9 mouse cellular contexts compared by ENCODE assay signal in the genomic region with DNA sequence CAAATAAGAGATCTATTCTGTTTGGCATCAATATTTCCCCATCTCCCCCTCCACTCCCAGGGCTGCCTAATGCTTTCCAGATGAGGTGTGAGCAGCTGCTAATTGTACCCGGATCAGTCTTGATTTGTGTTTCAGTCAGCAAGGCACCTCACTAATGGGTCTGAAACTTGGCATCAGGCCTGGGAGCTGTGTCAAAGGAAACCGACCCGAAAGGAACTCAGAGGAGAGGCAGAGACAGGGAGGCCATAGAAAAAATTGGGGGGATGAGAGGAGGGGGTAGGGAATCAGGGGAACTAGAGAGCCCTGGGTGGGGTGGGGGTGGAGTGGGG. TPM values are rescaled to one million over a fixed set of nuclear protein-coding genes. Genes with fewer than 3 reads are reported as not detected.
DNase-seq lines count a peak whose midpoint lies in the region; ATAC-seq and TF ChIP-seq lines count a peak whose summit lies in the region.
"Had no signal": no experiment of that assay in that cellular context is flagged by ENCODE, and none has a peak within 500 bp of the region (broad histone marks: within the 10 kb centered on the region; RNA-seq: fewer than 3 reads in every experiment).

No protein-coding gene starts in this region.

- no peak for ATAC-seq in cerebellum, adult (ENCODE audit: insufficient number of reproducible peaks, low FRiP score, low TSS enrichment)
- ATAC-seq in embryonic facial prominence, embryonic 11.5 days (replicated peaks; ENCODE audit: insufficient number of reproducible peaks, low FRiP score, low TSS enrichment, low read depth) = peak; percentile 82
- ATAC-seq in liver, postnatal 0 days = no peak
- ATAC-seq in liver, embryonic 11.5 days (replicated peaks; ENCODE audit: low FRiP score) = no peak

- peak overlapping the region; percentile 74 for H3K27ac ChIP-seq in embryonic facial prominence, embryonic 11.5 days (replicated peaks; ENCODE audit: low read depth, low read length)
- H3K27ac ChIP-seq in hindbrain, embryonic 10.5 days = peak overlapping the region; percentile 69; the same call in 1 of the 2 replicates
- no peak overlapping the region for H3K27ac ChIP-seq in liver, postnatal 0 days (ENCODE audit: low read depth)
- H3K27ac ChIP-seq in liver, embryonic 11.5 days (ENCODE audit: low read depth, low read length) = no peak overlapping the region
- H3K27ac ChIP-seq: liver, embryonic 14.5 days had no signal

- H3K9me3 ChIP-seq in embryonic facial prominence, embryonic 11.5 days (replicated peaks; ENCODE audit: control insufficient read depth, low read length) = no peaks in the 10 kb centered on the region
- no peaks in the 10 kb centered on the region for H3K9me3 ChIP-seq in hindbrain, embryonic 10.5 days
- H3K9me3 ChIP-seq in liver, postnatal 0 days (ENCODE audit: low read length) = no peaks in the 10 kb centered on the region
- H3K9me3 ChIP-seq in liver, embryonic 11.5 days (ENCODE audit: control insufficient read depth, low read length) = no peaks in the 10 kb centered on the region

- no peak for TF ChIP-seq CTCF in liver, postnatal 0 days (IDR thresholded peaks at IDR 0.05; ENCODE audit: low read depth)

- H3K4me3 ChIP-seq in embryonic facial prominence, embryonic 11.5 days (ENCODE audit: low read depth, low read length) = no peak overlapping the region
- no peak overlapping the region for H3K4me3 ChIP-seq in hindbrain, embryonic 10.5 days
- H3K4me3 ChIP-seq in liver, postnatal 0 days (ENCODE audit: low read depth, low read length) = no peak overlapping the region
- no peak overlapping the region for H3K4me3 ChIP-seq in liver, embryonic 11.5 days (ENCODE audit: low read depth, low read length)

- DNase-seq in cerebellum, adult 8-10 months = peak; percentile 47
- DNase-seq in embryonic facial prominence, embryonic 11.5 days (ENCODE audit: low spot score) = peak; percentile 85
- peak; percentile 42 for DNase-seq in hindbrain, embryonic 10.5 days (ENCODE audit: low spot score)
- peak; percentile 84 for DNase-seq in lung, postnatal 10 days
- no peak for DNase-seq in liver, postnatal 0 days
- no peak for DNase-seq in liver, embryonic 11.5 days (ENCODE audit: low spot score)
- DNase-seq in thymus, postnatal 25 days = no peak

- no peak for TF ChIP-seq EP300 in liver, postnatal 0 days (IDR thresholded peaks at IDR 0.05; ENCODE audit: low read depth)

- peak overlapping the region; percentile 10; the same call in 1 of the 2 replicates for H3K4me2 ChIP-seq in embryonic facial prominence, embryonic 11.5 days (ENCODE audit: low read depth, low read length)
- H3K4me2 ChIP-seq in liver, postnatal 0 days (ENCODE audit: low read depth, low read length) = no peak overlapping the region
- no peak overlapping the region for H3K4me2 ChIP-seq in liver, embryonic 11.5 days

- H3K9ac ChIP-seq in embryonic facial prominence, embryonic 11.5 days (replicated peaks; ENCODE audit: low read length) = no peak overlapping the region
- H3K9ac ChIP-seq in liver, postnatal 0 days (replicated peaks) = no peak overlapping the region
- H3K9ac ChIP-seq in liver, embryonic 11.5 days (ENCODE audit: low read depth, low read length) = no peak overlapping the region
- H3K9ac ChIP-seq: liver, embryonic 14.5 days had no signal

- no peaks in the 10 kb centered on the region for H3K36me3 ChIP-seq in embryonic facial prominence, embryonic 11.5 days (replicated peaks; ENCODE audit: control insufficient read depth, insufficient read depth, low read depth, low read length)
- H3K36me3 ChIP-seq in hindbrain, embryonic 10.5 days = no peaks in the 10 kb centered on the region
- no peaks in the 10 kb centered on the region for H3K36me3 ChIP-seq in liver, postnatal 0 days (replicated peaks; ENCODE audit: insufficient read depth, low read length)
- no peaks in the 10 kb centered on the region for H3K36me3 ChIP-seq in liver, embryonic 11.5 days (ENCODE audit: control insufficient read depth, insufficient read depth, low read length)

- WGBS in embryonic facial prominence, embryonic 11.5 days = 7% methylated on average over 3 of the region's 3 CpGs
- WGBS in hindbrain, embryonic 10.5 days = 40% methylated on average over 3 of the region's 3 CpGs
- 51% methylated on average over 3 of the region's 3 CpGs for WGBS in liver, postnatal 0 days (ENCODE audit: insufficient replicate concordance)
- WGBS in liver, embryonic 11.5 days = 52% methylated on average over 3 of the region's 3 CpGs

- H3K4me1 ChIP-seq in embryonic facial prominence, embryonic 11.5 days (ENCODE audit: control insufficient read depth, insufficient read depth, low read length) = no peaks in the 10 kb centered on the region
- peaks cover 14% of the 10 kb centered on the region for H3K4me1 ChIP-seq in hindbrain, embryonic 10.5 days (replicated peaks)
- H3K4me1 ChIP-seq in liver, postnatal 0 days (ENCODE audit: insufficient read depth) = no peaks in the 10 kb centered on the region
- no peaks in the 10 kb centered on the region for H3K4me1 ChIP-seq in liver, embryonic 11.5 days (replicated peaks; ENCODE audit: control insufficient read depth, insufficient read depth, low read length)

- H3K27me3 ChIP-seq in embryonic facial prominence, embryonic 11.5 days (ENCODE audit: control insufficient read depth, insufficient read depth, low read length) = no peaks in the 10 kb centered on the region
- H3K27me3 ChIP-seq in hindbrain, embryonic 10.5 days (ENCODE audit: insufficient read depth, poor library complexity, severe bottlenecking) = no peaks in the 10 kb centered on the region; the same call in 1 of the 2 replicates
- H3K27me3 ChIP-seq in liver, postnatal 0 days (ENCODE audit: insufficient read depth, low read length) = no peaks in the 10 kb centered on the region
- no peaks in the 10 kb centered on the region for H3K27me3 ChIP-seq in liver, embryonic 11.5 days (replicated peaks; ENCODE audit: control insufficient read depth, insufficient read depth, low read length)

RNA-seq across cellular contexts. Expression of gene Boc, which starts 57.1 kb away (rescaled TPM):
- polyA plus RNA-seq in embryonic facial prominence, embryonic 11.5 days (2014; fragmentation: Nextera tagmentation; extraction: Ambion mirVana) = 19.5 and 20.7 TPM in 2 replicates
- 36.0 and 43.9 TPM in 2 replicates for polyA plus RNA-seq in hindbrain, embryonic 10.5 days (2016; fragmentation: Nextera tagmentation; extraction: Ambion mirVana)
- polyA plus RNA-seq in liver, postnatal 0 days (2015; fragmentation: Nextera tagmentation; extraction: Ambion mirVana) = 0.14 and 0.17 TPM in 2 replicates
- polyA plus RNA-seq in liver, embryonic 11.5 days (2014; fragmentation: Nextera tagmentation; extraction: Ambion mirVana) = 3.6 and 4.7 TPM in 2 replicates

Comparison
In these comparisons a context has a peak if more than half of its experiments do, and no peak if none do; other contexts are left out.
1. DNase-seq: peak in cerebellum, adult 8-10 months (single experiment), embryonic facial prominence, embryonic 11.5 days (single experiment), hindbrain, embryonic 10.5 days (single experiment) and lung, postnatal 10 days (single experiment); none in liver, postnatal 0 days (single experiment), liver, embryonic 11.5 days (single experiment) and thymus, postnatal 25 days (single experiment).
2. H3K27ac ChIP-seq: peak in embryonic facial prominence, embryonic 11.5 days (single experiment) and hindbrain, embryonic 10.5 days (single experiment); none in liver, postnatal 0 days (single experiment) and liver, embryonic 11.5 days (single experiment).